Mouse (Mus musculus) brain, embryonic 14.5 days (tissue): ENCODE measurements at regions not wholly inside any gene's neighbourhood (a gene's known extent, or its start where the extent isn't known, plus 50 kb on each side); places are given as distances from the start of the nearest gene placed in this dataset.

Experiments
- CTCF ChIP-seq: fragments of 200-500 bp; IDR thresholded peaks from 2 replicates; pipeline ENCODE4 v1.5.1; 2012; ENCODE audit warnings: inconsistent platforms, mild to moderate bottlenecking, moderate library complexity, borderline replicate concordance; ENCODE audit not compliant: insufficient read depth, insufficient read length; ENCODE audit errors: extremely low read depth
- POLR2A ChIP-seq: fragments of 200-500 bp; IDR thresholded peaks from 2 replicates; pipeline ENCODE4 v1.6.1; 2012; ENCODE audit warnings: mild to moderate bottlenecking, inconsistent platforms, borderline replicate concordance; ENCODE audit not compliant: poor library complexity, insufficient read depth, insufficient read length, severe bottlenecking; ENCODE audit errors: extremely low read depth

- TF ChIP-seq CTCF (no peak), POLR2A (no peak)
Observed at GRCm38 (mm10) chr10:67474336-67474735, 60.9 kb upstream of the Egr2 start.
